Mouse (Mus musculus) kidney, postnatal 0 days (tissue): ENCODE measurements at regions not wholly inside any gene's neighbourhood (a gene's known extent, or its start where the extent isn't known, plus 50 kb on each side); places are given as distances from the start of the nearest gene placed in this dataset.
"Not testable (repeated sequence)": the region's sequence is repeated elsewhere in the genome, so short reads cannot be mapped to it uniquely, and the experiment has no call there.

Experiments
- ATAC-seq: fragments of 200-750 bp; cut with Nextera tagmentation; replicated peaks from 2 replicates; pipeline ENCODE4 v1.8.0; 2017; ENCODE audit warnings: low read depth, moderate number of reproducible peaks, moderate TSS enrichment, moderate library complexity; ENCODE audit not compliant: low FRiP score
- DNase-seq: peaks from one replicate; pipeline ENCODE4 v3.0.0-alpha.2; 2016; ENCODE audit warnings: low spot score
- H3K27ac ChIP-seq: fragments of 300-500 bp; sonication (generic); 2 replicates; pipeline ENCODE4 v1.5.1; 2014; ENCODE audit warnings: mild to moderate bottlenecking
- H3K27me3 ChIP-seq: fragments of 300-500 bp; sonication (generic); 2 replicates; pipeline ENCODE4 v1.6.1; 2014; ENCODE audit warnings: low read length, mixed read lengths; ENCODE audit not compliant: insufficient read depth
- H3K36me3 ChIP-seq: fragments of 300-500 bp; sonication (generic); 2 replicates; pipeline ENCODE4 v1.6.1; 2014; ENCODE audit warnings: low read length, mixed read lengths; ENCODE audit not compliant: insufficient read depth
- H3K4me1 ChIP-seq: fragments of 300-500 bp; sonication (generic); replicated peaks from 2 replicates; pipeline ENCODE4 v1.6.1; 2014; ENCODE audit warnings: antibody characterized with exemption, low read length, mixed read lengths; ENCODE audit not compliant: insufficient read depth
- H3K4me2 ChIP-seq: fragments of 300-500 bp; sonication (generic); 2 replicates; pipeline ENCODE4 v1.6.1; 2014; ENCODE audit warnings: mild to moderate bottlenecking, low read length, moderate library complexity, mixed read lengths
- H3K4me3 ChIP-seq: fragments of 300-500 bp; sonication (generic); replicated peaks from 2 replicates; pipeline ENCODE4 v1.5.1; 2014; ENCODE audit warnings: low read depth, low read length
- H3K9ac ChIP-seq: fragments of 300-500 bp; sonication (generic); 2 replicates; pipeline ENCODE4 v1.6.1; 2014; ENCODE audit warnings: low read depth, low read length
- H3K9me3 ChIP-seq: fragments of 300-500 bp; sonication (generic); replicated peaks from 2 replicates; pipeline ENCODE4 v1.6.1; 2016; ENCODE audit warnings: low read length, inconsistent platforms, mixed read lengths
- CTCF ChIP-seq: IDR thresholded peaks from 2 replicates; pipeline ENCODE4 v1.5.1; 2016; ENCODE audit warnings: antibody characterized with exemption, low read depth, mild to moderate bottlenecking, moderate library complexity
- WGBS: fragments of 180-500 bp; shearing (Covaris S2); extraction: QIAGEN DNeasy Blood & Tissue Kit; methylation state at CpG from one replicate; pipeline ENCODE4 v1.1.7; 2014; 5-methylcytosine and 5-hydroxymethylcytosine counted together

- Histone ChIP-seq H3K9ac (no peak overlapping the region), H3K36me3 (no peaks in the 10 kb centered on the region), H3K4me1 (no peaks in the 10 kb centered on the region), H3K4me2 (no peak overlapping the region), H3K27me3 (no peaks in the 10 kb centered on the region), H3K9me3 (no peaks in the 10 kb centered on the region), H3K4me3 (no peak overlapping the region), H3K27ac (no peak overlapping the region)
- ATAC-seq, result no peak
- TF ChIP-seq CTCF, result no peak
- 67% methylated on average over 1 of the region's 1 CpGs for WGBS
- DNase-seq, result no peak
These were observed 310.8 kb downstream of the Gxylt1 start for GRCm38 (mm10) chr15:92964131-92964530.

- not testable (repeated sequence) for H3K27me3 ChIP-seq, H3K9ac ChIP-seq, ATAC-seq, H3K4me1 ChIP-seq, H3K36me3 ChIP-seq, H3K9me3 ChIP-seq, DNase-seq, H3K27ac ChIP-seq, H3K4me3 ChIP-seq, H3K4me2 ChIP-seq
- 87% methylated on average over 3 of the region's 3 CpGs for WGBS
- 0 out of 2 replicates have a peak, but pooled peaks have one; percentile 21 for TF ChIP-seq CTCF
These were observed 324.1 kb downstream of the Gxylt1 start for GRCm38 (mm10) chr15:92950912-92951311.

- 65% methylated on average over 5 of the region's 5 CpGs for WGBS
These were observed 328.8 kb downstream of the Gxylt1 start for GRCm38 (mm10) chr15:92946216-92946615.

GRCm38 (mm10) chr15:92903821-92904220, 371.2 kb downstream of the Gxylt1 start:
- Histone ChIP-seq H3K36me3 (no peaks in the 10 kb centered on the region), H3K27ac (no peak overlapping the region), H3K4me2 (no peak overlapping the region), H3K4me1 (no peaks in the 10 kb centered on the region), H3K9me3 (no peaks in the 10 kb centered on the region), H3K9ac (no peak overlapping the region), H3K27me3 (no peaks in the 10 kb centered on the region), H3K4me3 (no peak overlapping the region)
- no peak for TF ChIP-seq CTCF
- ATAC-seq (no peak), DNase-seq (no peak)
- 68% methylated on average over 8 of the region's 8 CpGs for WGBS

More at GRCm38 (mm10) chr15:92946216-92946615, 328.8 kb downstream of the Gxylt1 start:
- no peaks in the 10 kb centered on the region for H3K27me3 ChIP-seq
- DNase-seq (peak; percentile 3), ATAC-seq (no peak)
- H3K9ac ChIP-seq, result no peak overlapping the region
- no peak overlapping the region for H3K27ac ChIP-seq
- H3K36me3 ChIP-seq, result no peaks in the 10 kb centered on the region
- H3K4me2 ChIP-seq, result no peak overlapping the region
- no peak overlapping the region for H3K4me3 ChIP-seq
- no peaks in the 10 kb centered on the region for H3K9me3 ChIP-seq
- no peak for TF ChIP-seq CTCF
- no peaks in the 10 kb centered on the region for H3K4me1 ChIP-seq

- H3K9ac ChIP-seq, result no peak overlapping the region
- 87% methylated on average over 7 of the region's 7 CpGs for WGBS
These were observed 377.7 kb downstream of the Gxylt1 start for GRCm38 (mm10) chr15:92897277-92897676.

GRCm38 (mm10) chr15:92895836-92896235, 379.1 kb downstream of the Gxylt1 start:
- no peaks in the 10 kb centered on the region for H3K9me3 ChIP-seq
- DNase-seq, result peak; percentile 21

More at GRCm38 (mm10) chr15:92897277-92897676, 377.7 kb downstream of the Gxylt1 start:
- no peaks in the 10 kb centered on the region for H3K36me3 ChIP-seq
- H3K4me3 ChIP-seq, result no peak overlapping the region
- no peaks in the 10 kb centered on the region for H3K27me3 ChIP-seq
- DNase-seq (no peak), ATAC-seq (no peak)
- H3K9me3 ChIP-seq, result no peaks in the 10 kb centered on the region
- H3K27ac ChIP-seq, result no peak overlapping the region
- no peaks in the 10 kb centered on the region for H3K4me1 ChIP-seq
- no peak for TF ChIP-seq CTCF
- no peak overlapping the region for H3K4me2 ChIP-seq

GRCm38 (mm10) chr15:92876438-92876837, 398.5 kb downstream of the Gxylt1 start:
- no peak overlapping the region for H3K4me2 ChIP-seq
- no peak overlapping the region for H3K9ac ChIP-seq
- no peak overlapping the region for H3K4me3 ChIP-seq
- ATAC-seq, result no peak
- H3K27me3 ChIP-seq, result no peaks in the 10 kb centered on the region
- 88% methylated on average over 5 of the region's 5 CpGs for WGBS
- no peak for DNase-seq
- no peaks in the 10 kb centered on the region for H3K9me3 ChIP-seq
- TF ChIP-seq CTCF, result no peak
- no peak overlapping the region for H3K27ac ChIP-seq
- no peaks in the 10 kb centered on the region for H3K4me1 ChIP-seq
- H3K36me3 ChIP-seq, result no peaks in the 10 kb centered on the region

More at GRCm38 (mm10) chr15:92895836-92896235, 379.1 kb downstream of the Gxylt1 start:
- 63% methylated on average over 4 of the region's 4 CpGs for WGBS
- Histone ChIP-seq H3K4me2 (no peak overlapping the region), H3K9ac (no peak overlapping the region), H3K36me3 (no peaks in the 10 kb centered on the region), H3K27ac (no peak overlapping the region), H3K27me3 (no peaks in the 10 kb centered on the region), H3K4me3 (no peak overlapping the region), H3K4me1 (no peaks in the 10 kb centered on the region)
- TF ChIP-seq CTCF, result no peak
- no peak for ATAC-seq
